Mouse (Mus musculus): ENCODE data around the gene Fosb. TPM values are rescaled to one million over a fixed set of nuclear protein-coding genes. Genes with fewer than 3 reads are reported as not detected.

Fosb gene
- polyA plus RNA-seq, 1 experiment from 2014 or later = 0.20 TPM

GRCm38 (mm10) chr7:19272173-19272764 is 37.6 kb downstream of the Fosb start:
- under 1% methylated on average over 36 of the region's 36 CpGs for WGBS
- peak overlapping the region; percentile 94 for H3K27ac ChIP-seq
- peak overlapping the region; percentile 93 for H3K4me2 ChIP-seq
- H3K9ac ChIP-seq = peak overlapping the region; percentile 94
- no peaks in the 10 kb centered on the region for H3K9me3 ChIP-seq (replicated peaks)
- H3K27me3 ChIP-seq = peaks cover 1% of the 10 kb centered on the region; the same call in 1 of the 2 replicates
- peak overlapping the region; percentile 95 for H3K4me3 ChIP-seq
- H3K4me1 ChIP-seq (replicated peaks) = peaks cover 34% of the 10 kb centered on the region
- peak; percentile 45 for ATAC-seq (replicated peaks; ENCODE audit: insufficient number of reproducible peaks, insufficient read depth, low FRiP score, low read depth)
- peaks cover 6% of the 10 kb centered on the region; the same call in 1 of the 2 replicates for H3K36me3 ChIP-seq

- WGBS = under 1% methylated on average over 62 of the region's 62 CpGs
- Histone ChIP-seq H3K36me3 (peaks cover 6% of the 10 kb centered on the region; the same call in 1 of the 2 replicates), H3K9ac (peak within 1 kb of the TSS; percentile 94), H3K9me3 (replicated peaks) (no peaks in the 10 kb centered on the region), H3K4me2 (peak within 1 kb of the TSS; percentile 93), H3K27me3 (no peaks in the 10 kb centered on the region), H3K27ac (peak within 1 kb of the TSS; percentile 94), H3K4me3 (peak within 1 kb of the TSS; percentile 95), H3K4me1 (replicated peaks) (peaks cover 41% of the 10 kb centered on the region)
- peak; percentile 62 for ATAC-seq (replicated peaks; ENCODE audit: insufficient number of reproducible peaks, insufficient read depth, low FRiP score, low read depth)
Observed at GRCm38 (mm10) chr7:19271238-19272172, 38.3 kb downstream of the Fosb start, which contains the start of gene Vasp. Vasp (minus strand) TSS chr7:19271817.

- no peak for ATAC-seq (replicated peaks; ENCODE audit: insufficient number of reproducible peaks, insufficient read depth, low FRiP score, low read depth)
- WGBS = 1% methylated on average over 19 of the region's 21 CpGs
Observed at GRCm38 (mm10) chr7:19270509-19271237, 39.2 kb downstream of the Fosb start.

GRCm38 (mm10) chr7:19269721-19270441 is 40.0 kb downstream of the Fosb start:
- Histone ChIP-seq H3K9ac (peak overlapping the region; percentile 94), H3K4me1 (replicated peaks) (peaks cover 58% of the 10 kb centered on the region), H3K27ac (peak overlapping the region; percentile 94), H3K27me3 (no peaks in the 10 kb centered on the region), H3K4me3 (peak overlapping the region; percentile 95), H3K9me3 (replicated peaks) (no peaks in the 10 kb centered on the region), H3K4me2 (peak overlapping the region; percentile 93), H3K36me3 (peaks cover 7% of the 10 kb centered on the region)
- ATAC-seq (replicated peaks; ENCODE audit: insufficient number of reproducible peaks, insufficient read depth, low FRiP score, low read depth) = peak; percentile 69
- WGBS = under 1% methylated on average over 18 of the region's 19 CpGs

More at GRCm38 (mm10) chr7:19270509-19271237, 39.2 kb downstream of the Fosb start:
- Histone ChIP-seq H3K27me3 (no peaks in the 10 kb centered on the region), H3K4me3 (peak overlapping the region; percentile 95), H3K4me2 (peak overlapping the region; percentile 93), H3K9me3 (replicated peaks) (no peaks in the 10 kb centered on the region), H3K36me3 (peaks cover 6% of the 10 kb centered on the region; the same call in 1 of the 2 replicates), H3K4me1 (replicated peaks) (peaks cover 50% of the 10 kb centered on the region), H3K9ac (peak overlapping the region; percentile 94), H3K27ac (peak overlapping the region; percentile 94)

- H3K27me3 ChIP-seq = no peaks in the 10 kb centered on the region
- peak overlapping the region; percentile 95 for H3K4me3 ChIP-seq
- H3K4me1 ChIP-seq (replicated peaks) = peaks cover 64% of the 10 kb centered on the region
- H3K9ac ChIP-seq = peak overlapping the region; percentile 94
- no peaks in the 10 kb centered on the region for H3K9me3 ChIP-seq (replicated peaks)
- H3K4me2 ChIP-seq = peak overlapping the region; percentile 93
- peaks cover 15% of the 10 kb centered on the region for H3K36me3 ChIP-seq
- WGBS = 32% methylated on average over 10 of the region's 10 CpGs
- ATAC-seq (replicated peaks; ENCODE audit: insufficient number of reproducible peaks, insufficient read depth, low FRiP score, low read depth) = no peak
- H3K27ac ChIP-seq = peak overlapping the region; percentile 94
Observed at GRCm38 (mm10) chr7:19268993-19269681, 40.7 kb downstream of the Fosb start.

GRCm38 (mm10) chr7:19267051-19267450 is 42.8 kb downstream of the Fosb start:
- H3K9ac ChIP-seq = peak overlapping the region; percentile 15; the same call in 1 of the 2 replicates
- peaks cover 34% of the 10 kb centered on the region for H3K36me3 ChIP-seq
- H3K4me3 ChIP-seq = no peak overlapping the region
- peaks cover 59% of the 10 kb centered on the region for H3K4me1 ChIP-seq (replicated peaks)
- ATAC-seq (replicated peaks; ENCODE audit: insufficient number of reproducible peaks, insufficient read depth, low FRiP score, low read depth) = no peak
- H3K4me2 ChIP-seq = no peak overlapping the region
- no peaks in the 10 kb centered on the region for H3K27me3 ChIP-seq
- no peaks in the 10 kb centered on the region for H3K9me3 ChIP-seq (replicated peaks)
- WGBS = 43% methylated on average over 10 of the region's 10 CpGs
- H3K27ac ChIP-seq = peak overlapping the region; percentile 94; the same call in 1 of the 2 replicates

- H3K36me3 ChIP-seq = peaks cover 41% of the 10 kb centered on the region
- H3K27me3 ChIP-seq = no peaks in the 10 kb centered on the region
- H3K4me2 ChIP-seq = peak overlapping the region; percentile 11; the same call in 1 of the 2 replicates
- no peaks in the 10 kb centered on the region for H3K9me3 ChIP-seq (replicated peaks)
- H3K9ac ChIP-seq = 0 out of 2 replicates have a peak overlapping the region, but pooled peaks have one; percentile 15
- 57% methylated on average over 10 of the region's 10 CpGs for WGBS
- no peak for ATAC-seq (replicated peaks; ENCODE audit: insufficient number of reproducible peaks, insufficient read depth, low FRiP score, low read depth)
- peaks cover 59% of the 10 kb centered on the region for H3K4me1 ChIP-seq (replicated peaks)
- H3K27ac ChIP-seq = peak overlapping the region; percentile 24; the same call in 1 of the 2 replicates
- no peak overlapping the region for H3K4me3 ChIP-seq
Observed at GRCm38 (mm10) chr7:19265928-19266822, 43.7 kb downstream of the Fosb start.

GRCm38 (mm10) chr7:19265147-19265546 is 44.7 kb downstream of the Fosb start:
- WGBS = 38% methylated on average over 7 of the region's 7 CpGs
- no peaks in the 10 kb centered on the region for H3K9me3 ChIP-seq (replicated peaks)
- peaks cover 51% of the 10 kb centered on the region for H3K36me3 ChIP-seq
- no peak for ATAC-seq (replicated peaks; ENCODE audit: insufficient number of reproducible peaks, insufficient read depth, low FRiP score, low read depth)
- H3K27me3 ChIP-seq = no peaks in the 10 kb centered on the region
- no peak overlapping the region for H3K4me2 ChIP-seq
- H3K9ac ChIP-seq = peak overlapping the region; percentile 2; the same call in 1 of the 2 replicates
- peaks cover 56% of the 10 kb centered on the region for H3K4me1 ChIP-seq (replicated peaks)
- H3K4me3 ChIP-seq = no peak overlapping the region
- H3K27ac ChIP-seq = peak overlapping the region; percentile 2; the same call in 1 of the 2 replicates

- 0 out of 2 replicates have a peak, but pooled peaks cover 3% of the 10 kb centered on the region for H3K4me1 ChIP-seq (replicated peaks)
- no peaks in the 10 kb centered on the region for H3K9me3 ChIP-seq (replicated peaks)
- no peak for ATAC-seq (replicated peaks; ENCODE audit: insufficient number of reproducible peaks, insufficient read depth, low FRiP score, low read depth)
- H3K9ac ChIP-seq = no peak overlapping the region
- no peaks in the 10 kb centered on the region for H3K27me3 ChIP-seq
- WGBS = 67% methylated on average over 3 of the region's 3 CpGs
- H3K4me2 ChIP-seq = no peak overlapping the region
- no peak overlapping the region for H3K27ac ChIP-seq
- no peak overlapping the region for H3K4me3 ChIP-seq
- H3K36me3 ChIP-seq = peaks cover 79% of the 10 kb centered on the region
Observed at GRCm38 (mm10) chr7:19258336-19258735, 51.5 kb downstream of the Fosb start.

All from heart, embryonic 15.5 days (tissue).